Mouse (Mus musculus): ENCODE results near the gene Msl1.

DNA sequence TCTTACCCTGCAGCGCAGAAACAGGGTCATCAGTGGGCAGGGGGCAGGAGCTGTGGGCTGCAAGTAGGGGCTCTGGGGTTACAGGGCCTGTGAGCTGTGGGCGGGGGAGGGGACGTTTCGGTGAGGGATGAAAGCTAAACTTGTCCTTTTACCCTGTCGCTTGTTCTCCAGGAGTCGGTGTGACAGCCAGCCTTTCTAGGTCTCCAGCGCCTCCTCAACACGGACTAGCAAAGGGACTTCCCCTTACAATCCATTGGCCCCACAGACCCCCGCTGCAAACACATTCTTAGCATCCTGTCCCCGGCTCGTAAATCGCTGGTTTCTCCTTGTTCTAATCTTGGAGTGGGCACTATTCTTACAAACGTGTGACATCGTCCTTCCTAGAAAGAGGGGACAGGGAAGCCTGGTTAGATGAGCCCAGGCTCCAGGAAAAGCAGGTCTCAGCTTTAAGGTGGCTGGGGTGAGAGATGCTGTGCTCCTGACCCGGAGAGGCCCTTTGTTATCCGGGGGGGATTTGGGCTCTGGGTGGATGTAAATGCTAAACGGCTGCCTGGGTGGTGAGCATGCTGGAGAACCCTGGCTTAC lies 12.6 kb upstream of the Msl1 start:
- TF ChIP-seq POLR2A (IDR thresholded peaks at IDR 0.05; ENCODE audit: low read depth, low read length) (no peak), CTCF (IDR thresholded peaks at IDR 0.05; ENCODE audit: extremely low read depth, insufficient read length, insufficient replicate concordance, low read depth, low read length) (no peak)
